Comparison of ENCODE assay signal across 17 mouse cellular contexts in the genomic region with DNA sequence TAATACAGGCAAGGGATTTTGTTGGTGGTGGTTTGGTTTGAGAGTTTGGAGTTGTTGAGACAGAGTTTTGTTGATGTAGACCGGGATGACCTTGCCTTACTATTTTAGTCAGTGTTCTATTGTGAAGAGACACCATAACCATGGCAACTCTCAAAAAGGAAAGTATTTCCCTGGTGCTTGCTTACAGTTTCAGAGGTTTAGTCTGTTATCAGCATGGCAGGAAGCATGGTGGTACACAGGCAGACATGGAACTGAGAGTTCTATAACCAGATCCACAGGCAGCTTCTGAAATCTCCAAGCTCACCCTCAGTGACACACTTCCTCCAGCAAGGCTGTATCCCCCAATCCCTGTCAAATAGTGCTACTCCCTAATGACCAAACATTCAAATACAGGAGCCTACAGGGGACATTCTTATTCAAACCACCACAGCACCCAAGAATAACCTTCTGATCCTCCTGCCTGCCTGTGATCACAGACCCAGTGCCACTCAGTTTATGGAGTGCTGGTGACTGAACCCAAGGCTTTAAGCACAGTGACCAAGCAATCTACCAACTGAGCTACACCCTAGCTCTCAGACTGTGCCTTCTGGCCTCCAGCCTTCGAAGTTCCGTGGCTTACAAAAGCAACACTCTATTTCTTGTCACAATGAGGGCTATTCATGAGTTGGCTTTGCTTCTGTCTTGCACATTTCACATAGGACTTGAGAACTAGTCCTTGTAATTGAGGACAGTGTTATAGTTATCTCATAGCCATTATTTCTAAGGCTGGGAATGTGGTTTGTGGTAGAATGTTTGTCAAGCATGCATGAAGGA.
DNase-seq lines count a peak whose midpoint lies in the region; ATAC-seq lines count a peak whose summit lies in the region.
"Had no signal": no experiment of that assay in that cellular context is flagged by ENCODE, and none has a peak within 500 bp of the region (broad histone marks: within the 10 kb centered on the region; RNA-seq: fewer than 3 reads in every experiment).

No protein-coding gene starts in this region.

- ATAC-seq in megakaryocyte progenitor cell, adult 5-6 weeks (replicated peaks; ENCODE audit: poor library complexity) = peak; percentile 55
- ATAC-seq: intestine, postnatal 0 days; lung, postnatal 0 days had no signal

- DNase-seq in thymus, postnatal 0 days (ENCODE audit: low spot score) = peak; percentile 16
- DNase-seq in thymus, postnatal 14 days = no peak
- DNase-seq in Muller cell, postnatal 12 days (ENCODE audit: inconsistent ontology term) = peak; percentile 40
- DNase-seq in urinary bladder, postnatal 36 days (ENCODE audit: low spot score in 2 of 2) = no peak
- no peak for DNase-seq in cerebellum, postnatal 36 days
- no peak for DNase-seq in thymus, postnatal 4 days
- DNase-seq: adrenal gland, postnatal 14 days; cerebellum, adult 11-12 months; cerebellum, postnatal 14 days; heart, adult 18-20 months; heart, postnatal 36 days; left cerebral cortex, postnatal 4 days; liver; retina, postnatal 1 day had no signal

Comparison
In these comparisons a context has a peak if more than half of its experiments do, and no peak if none do; other contexts are left out.
1. DNase-seq: peak in thymus, postnatal 0 days (single experiment) and Muller cell, postnatal 12 days (single experiment); none in thymus, postnatal 14 days (single experiment), urinary bladder, postnatal 36 days (0 of 2), cerebellum, postnatal 36 days (0 of 2) and thymus, postnatal 4 days (single experiment).